Mouse (Mus musculus) kidney, adult 9 months (tissue): Measurements from ENCODE around the gene Synm.
A peak's percentile ranks its signal among the peaks of the same experiment; 100 is the strongest.

ENCODE experiments used
- DNase-seq: peaks from one replicate; pipeline ENCODE4 v3.0.0; 2022

Synm gene

GRCm38 (mm10) chr7:67747731-67748305, 11.7 kb downstream of the Synm start:
- DNase-seq, result no peak

GRCm38 (mm10) chr7:67741706-67742105, 17.8 kb downstream of the Synm start:
- DNase-seq, result no peak

- peak; percentile 6 for DNase-seq
Measured at GRCm38 (mm10) chr7:67740796-67741195, 18.7 kb downstream of the Synm start.

- peak; percentile 17 for DNase-seq
Measured at GRCm38 (mm10) chr7:67740382-67740781, 19.2 kb downstream of the Synm start.

GRCm38 (mm10) chr7:67732276-67732675, 27.3 kb downstream of the Synm start:
- no peak for DNase-seq

GRCm38 (mm10) chr7:67730431-67731110, 29.0 kb downstream of the Synm start:
- DNase-seq, result no peak

GRCm38 (mm10) chr7:67728809-67729208, 30.7 kb downstream of the Synm start:
- no peak for DNase-seq

- DNase-seq, result no peak
Measured at GRCm38 (mm10) chr7:67728203-67728602, 31.3 kb downstream of the Synm start.

GRCm38 (mm10) chr7:67725016-67725415, 34.5 kb downstream of the Synm start:
- DNase-seq, result no peak

GRCm38 (mm10) chr7:67724536-67724935, 35.0 kb downstream of the Synm start:
- no peak for DNase-seq

GRCm38 (mm10) chr7:67722163-67722562, 37.4 kb downstream of the Synm start:
- DNase-seq, result no peak

GRCm38 (mm10) chr7:67718804-67719203, 40.7 kb downstream of the Synm start:
- DNase-seq, result no peak

GRCm38 (mm10) chr7:67717520-67717919, 42.0 kb downstream of the Synm start:
- no peak for DNase-seq

GRCm38 (mm10) chr7:67716925-67717324, 42.6 kb downstream of the Synm start:
- DNase-seq, result no peak

- DNase-seq, result no peak
Measured at GRCm38 (mm10) chr7:67716213-67716878, 43.2 kb downstream of the Synm start.

GRCm38 (mm10) chr7:67715176-67715575, 44.4 kb downstream of the Synm start:
- peak; percentile 48 for DNase-seq

- peak; percentile 18 for DNase-seq
Measured at GRCm38 (mm10) chr7:67713820-67714510, 45.6 kb downstream of the Synm start.

- DNase-seq, result no peak
Measured at GRCm38 (mm10) chr7:67710216-67710615, 49.3 kb downstream of the Synm start.

GRCm38 (mm10) chr7:67708160-67708559, 51.4 kb downstream of the Synm start:
- no peak for DNase-seq

- no peak for DNase-seq
Measured at GRCm38 (mm10) chr7:67701252-67701914, 58.2 kb downstream of the Synm start.

- DNase-seq, result peak; percentile 53
Measured at GRCm38 (mm10) chr7:67700846-67701245, 58.7 kb downstream of the Synm start.

GRCm38 (mm10) chr7:67699301-67699700, 60.2 kb downstream of the Synm start:
- no peak for DNase-seq
